Mouse (Mus musculus): ENCODE measurements around the gene Btbd9.
"Not testable (repeated sequence)": the region's sequence is repeated elsewhere in the genome, so short reads cannot be mapped to it uniquely, and the experiment has no call there.

The Btbd9 gene

DNA sequence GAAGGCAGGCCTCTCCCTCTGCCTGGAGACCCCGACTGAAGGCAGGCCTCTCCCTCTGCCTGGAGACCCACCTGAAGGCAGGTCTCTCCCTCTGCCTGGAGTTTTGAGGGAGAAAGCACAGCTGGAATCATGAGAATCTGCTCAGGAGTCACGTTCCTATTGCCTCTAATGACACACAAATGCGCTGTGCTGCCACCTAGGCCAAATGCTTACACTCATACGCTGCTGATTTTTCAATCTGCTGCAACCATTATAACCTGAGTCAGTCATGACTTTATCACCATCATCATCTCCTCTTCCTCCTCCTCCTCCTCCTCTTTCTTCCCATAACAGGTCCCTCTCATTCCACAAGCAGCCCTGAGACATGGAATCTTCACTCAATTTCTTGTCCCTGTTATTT is 64.3 kb downstream of the Btbd9 start:
- DNase-seq (ENCODE audit: low spot score in 2 of 2): no peak

DNA sequence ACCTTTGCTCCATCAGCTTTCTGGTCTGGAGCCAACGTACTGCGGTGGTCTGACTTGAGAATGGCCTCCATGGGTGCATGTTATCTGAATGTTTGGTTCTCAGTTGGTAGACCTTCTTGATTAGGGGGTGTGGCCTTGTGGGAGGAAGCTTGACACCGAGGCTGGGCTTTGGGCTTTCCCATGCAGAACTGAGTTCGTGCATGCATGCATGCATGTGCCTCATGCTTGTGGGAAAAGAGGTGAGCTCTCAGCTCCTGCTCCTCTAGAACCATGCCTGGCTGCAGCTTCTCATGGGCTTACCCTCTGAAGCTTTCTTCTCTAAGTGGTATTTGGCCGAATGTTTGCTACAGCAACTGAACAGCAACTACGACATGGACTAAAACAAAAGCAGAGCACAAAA is 64.9 kb downstream of the Btbd9 start:
- DNase-seq (ENCODE audit: low spot score in 2 of 2): no peak

DNA sequence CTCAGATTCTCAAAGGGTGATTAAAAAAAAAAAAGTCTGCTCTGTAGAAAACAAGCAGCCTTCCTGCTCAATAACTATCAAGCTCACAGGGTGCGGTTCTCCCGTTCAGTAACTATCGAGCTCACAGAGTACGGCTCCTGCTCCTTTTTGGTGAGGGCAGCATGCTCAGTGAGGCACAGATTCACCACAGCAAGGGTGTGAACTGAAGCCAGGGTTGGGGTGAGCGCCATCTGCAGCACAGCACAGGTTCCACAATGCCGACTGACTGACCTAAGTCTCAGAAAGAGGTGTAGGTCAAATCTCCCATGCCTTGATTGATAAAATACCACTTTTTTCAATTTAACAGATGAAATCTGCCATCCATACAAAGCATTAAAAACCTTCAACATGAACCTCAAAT is 66.1 kb downstream of the Btbd9 start:
- no peak for DNase-seq (ENCODE audit: low spot score in 2 of 2)

DNA sequence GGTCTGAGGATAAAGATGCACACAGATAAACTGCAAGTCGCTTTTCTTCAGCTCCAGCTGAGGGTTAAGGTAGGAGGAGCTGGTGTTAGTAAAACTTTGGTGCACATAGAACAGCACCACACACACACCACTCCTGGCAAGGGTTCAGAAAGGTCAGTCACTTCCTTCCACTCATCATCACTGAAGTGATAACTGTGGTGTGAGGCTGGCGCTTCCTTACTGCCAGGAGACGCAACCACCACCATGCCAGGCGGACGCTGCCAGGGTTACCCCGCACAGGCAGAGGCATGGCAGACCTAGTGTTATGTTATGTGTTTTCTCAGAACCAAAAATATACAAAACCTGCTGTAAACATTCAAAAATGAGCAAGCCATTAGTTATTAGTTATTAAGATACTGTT is 66.6 kb downstream of the Btbd9 start:
- no peak for DNase-seq (ENCODE audit: low spot score in 2 of 2)

DNA sequence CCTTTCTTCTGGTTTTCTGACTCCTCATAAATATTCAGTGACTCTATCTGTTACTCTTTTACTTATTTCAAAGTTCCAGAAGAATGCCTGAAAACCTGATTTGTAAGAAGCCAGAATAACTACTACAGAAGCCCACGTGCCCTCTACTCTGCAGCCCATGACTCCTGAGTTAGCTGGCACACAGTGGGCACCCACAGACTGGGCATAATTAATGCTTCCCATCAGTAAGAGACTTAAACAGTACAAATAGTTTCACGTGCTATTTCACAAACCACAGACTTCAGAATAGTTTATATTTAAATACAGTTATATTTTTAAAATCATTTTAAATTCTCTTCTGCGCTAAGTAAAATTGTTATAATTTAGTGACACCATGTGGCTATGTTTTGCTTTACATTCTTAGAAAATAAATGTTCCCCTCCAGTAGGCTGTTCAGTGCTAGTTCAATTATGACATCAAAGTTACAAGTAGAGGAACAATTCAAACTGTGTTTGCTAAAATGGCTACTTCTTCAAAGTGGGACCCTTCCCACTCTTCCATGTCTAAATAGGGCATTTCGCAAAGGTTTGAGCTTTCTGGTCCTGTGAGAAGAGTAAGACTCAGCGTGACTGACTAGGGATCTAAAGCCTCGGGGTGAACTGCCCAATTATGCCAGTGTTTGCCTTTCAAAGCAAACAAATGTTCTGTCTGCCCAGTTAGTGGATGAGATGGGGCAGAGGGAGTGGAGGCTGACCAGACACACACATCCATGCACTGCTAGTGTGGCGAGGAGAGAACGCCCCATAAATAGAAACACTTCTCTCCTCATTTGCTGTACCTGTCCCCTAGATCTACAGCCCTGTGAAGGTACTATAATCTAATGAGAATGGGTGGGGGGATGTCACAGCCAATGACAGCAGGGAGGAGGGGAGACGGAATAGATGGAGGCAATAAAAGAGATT is 68.4 kb downstream of the Btbd9 start:
- DNase-seq (ENCODE audit: low spot score in 2 of 2): no peak

DNA sequence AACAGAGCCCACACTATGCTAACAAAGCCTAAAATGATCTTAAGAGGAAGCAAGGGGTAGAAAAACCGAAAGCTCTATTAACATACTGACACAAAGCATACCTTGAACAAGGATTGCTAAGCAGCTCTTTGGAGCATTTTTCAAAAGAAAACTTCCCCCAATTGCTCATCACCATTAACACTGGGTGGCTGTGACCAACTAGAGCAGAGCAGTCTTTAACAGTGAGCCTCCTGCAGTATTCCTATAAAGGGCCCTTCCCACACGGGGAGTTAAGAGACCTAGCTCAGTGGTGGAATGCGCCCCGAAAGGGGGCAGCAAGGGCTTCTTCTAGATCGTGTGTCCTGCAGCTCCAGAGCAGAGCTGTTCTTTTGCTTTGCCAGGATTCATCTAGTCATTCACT is 69.4 kb downstream of the Btbd9 start:
- DNase-seq (ENCODE audit: low spot score in 2 of 2): no peak

DNA sequence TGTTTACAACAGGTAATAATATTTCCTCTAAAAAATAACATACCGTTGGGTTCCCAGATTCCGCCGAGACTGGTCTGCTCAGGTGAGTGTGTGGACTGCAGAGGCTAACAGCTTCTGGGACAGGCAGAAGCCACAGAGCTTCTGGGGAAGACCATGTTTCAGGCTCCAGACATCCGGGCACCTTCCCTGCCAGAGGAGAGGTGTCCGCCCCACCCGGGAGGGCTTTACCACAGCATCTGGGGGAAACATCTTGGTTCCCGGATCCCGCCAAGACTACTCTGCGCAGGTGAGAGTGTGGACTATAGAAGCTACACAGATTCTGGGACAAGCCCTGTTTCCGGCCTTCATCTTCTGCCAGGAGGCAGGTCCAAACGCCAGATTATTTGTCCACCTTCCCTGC is 76.7 kb downstream of the Btbd9 start:
- DNase-seq (ENCODE audit: low spot score in 2 of 2): not testable (repeated sequence)

DNA sequence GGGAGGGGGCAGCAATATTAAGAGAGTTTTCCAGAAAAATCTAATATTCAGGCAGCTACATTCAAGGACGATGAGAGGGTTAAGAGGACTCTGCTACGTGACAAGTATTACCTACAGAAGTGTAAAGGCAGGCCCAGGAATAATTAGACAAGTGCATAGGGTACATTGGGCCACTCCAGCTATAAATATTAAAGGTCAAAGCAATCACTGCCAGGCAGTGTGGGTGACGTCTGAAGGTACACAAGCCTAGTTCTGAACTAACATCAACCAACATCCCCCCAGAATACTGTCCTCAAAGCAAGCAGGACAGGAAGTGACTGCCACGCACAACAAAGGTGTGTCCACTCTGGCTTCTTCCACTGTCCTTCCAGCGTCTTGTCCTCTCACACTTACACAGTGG is 77.5 kb downstream of the Btbd9 start:
- DNase-seq (ENCODE audit: low spot score in 2 of 2): peak in 1 of 2 experiments; percentile 31

DNA sequence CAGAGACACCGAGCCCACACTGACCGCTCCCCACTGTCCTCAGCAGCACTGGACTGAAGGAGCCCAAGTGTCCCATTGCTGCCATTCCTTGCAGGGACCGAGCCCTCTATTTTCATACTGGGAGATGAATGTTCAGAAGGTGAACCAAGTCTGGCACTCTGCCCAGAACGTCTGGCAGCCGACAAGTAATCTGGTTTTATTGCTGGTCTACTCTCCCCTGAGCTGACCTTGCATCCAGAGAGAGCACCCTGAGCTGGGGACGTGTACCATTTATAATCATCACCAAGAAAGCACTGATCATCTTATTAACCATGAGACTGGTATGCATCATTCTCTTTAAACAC is 77.9 kb downstream of the Btbd9 start:
- peak; percentile 65 to 78 for DNase-seq (ENCODE audit: low spot score in 2 of 2)

DNA sequence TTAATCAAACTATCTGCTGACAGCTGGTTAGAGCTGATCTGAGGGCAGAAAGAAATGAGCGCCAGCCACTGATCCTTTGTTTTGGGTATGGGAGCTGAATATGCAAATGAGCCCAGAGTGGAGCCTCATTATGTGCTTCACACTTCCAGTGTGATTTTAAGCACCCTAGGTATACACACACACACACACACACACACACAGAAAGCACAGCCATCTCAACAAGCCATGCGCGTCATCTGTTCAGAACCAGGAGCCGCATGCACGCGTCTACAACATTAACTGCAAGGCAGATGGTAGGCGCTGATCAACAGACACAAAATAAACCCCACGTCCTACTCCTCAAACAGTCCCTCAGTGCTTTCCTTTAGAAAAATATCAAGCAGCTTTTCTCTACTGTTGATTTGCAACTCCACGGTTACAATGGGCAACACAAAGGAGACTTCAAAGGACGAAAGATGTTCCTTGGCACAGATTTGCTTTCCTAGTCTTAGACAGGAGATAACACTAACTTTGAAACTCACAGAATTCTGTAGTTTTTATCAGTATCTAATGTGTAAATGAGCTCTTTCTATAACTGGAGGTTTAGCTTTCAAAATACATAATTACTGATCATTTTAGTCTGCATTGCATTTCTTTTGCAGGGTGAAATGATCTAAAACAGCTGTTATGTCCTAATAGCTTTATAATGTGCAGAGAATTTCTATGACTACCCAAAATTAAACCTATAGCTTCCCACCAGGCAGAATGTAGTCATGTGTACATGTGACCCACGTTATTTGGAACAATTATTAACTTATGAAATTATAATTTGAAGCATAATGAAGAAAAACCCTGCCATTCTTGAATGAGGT is 78.5 kb downstream of the Btbd9 start:
- DNase-seq (ENCODE audit: low spot score in 2 of 2): no peak

DNA sequence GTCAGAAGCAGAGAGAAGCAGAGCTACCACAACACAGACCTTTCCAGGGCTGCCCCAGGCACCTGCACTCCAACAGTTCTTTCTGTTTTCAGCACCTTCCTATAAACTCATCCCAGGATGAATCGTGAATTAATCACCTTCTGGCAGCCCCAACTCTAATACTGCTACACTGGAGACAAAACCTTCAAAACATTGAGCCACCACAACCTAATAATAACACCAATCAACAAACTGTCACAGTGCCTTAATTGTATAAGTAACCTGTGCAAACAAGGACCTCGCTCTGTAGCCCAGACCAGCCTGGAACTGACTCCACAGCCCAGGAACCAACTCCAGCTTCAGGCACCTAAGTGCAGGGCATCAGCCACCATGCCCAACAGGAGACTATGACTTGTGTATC is 80.7 kb downstream of the Btbd9 start:
- no peak for DNase-seq (ENCODE audit: low spot score in 2 of 2)

DNA sequence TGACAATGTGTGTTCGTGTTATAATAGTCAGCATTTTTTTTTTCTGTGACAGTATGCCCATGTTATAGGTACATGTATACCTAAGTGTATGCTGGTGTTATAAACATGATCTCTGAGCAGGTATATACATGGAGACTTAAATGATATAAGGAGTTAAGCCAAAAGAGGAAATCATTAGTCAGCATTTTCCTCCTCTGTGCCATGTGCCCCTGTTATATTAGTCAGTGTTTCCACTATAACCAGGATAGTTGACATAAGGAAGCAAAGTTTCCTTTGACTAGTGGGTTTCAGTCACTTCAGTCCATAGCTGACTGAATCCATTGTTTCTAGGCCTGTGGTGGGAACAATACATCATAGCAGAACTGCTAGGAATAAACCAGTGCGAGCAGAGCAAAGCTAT is 81.1 kb downstream of the Btbd9 start:
- DNase-seq (ENCODE audit: low spot score in 2 of 2): no peak

DNA sequence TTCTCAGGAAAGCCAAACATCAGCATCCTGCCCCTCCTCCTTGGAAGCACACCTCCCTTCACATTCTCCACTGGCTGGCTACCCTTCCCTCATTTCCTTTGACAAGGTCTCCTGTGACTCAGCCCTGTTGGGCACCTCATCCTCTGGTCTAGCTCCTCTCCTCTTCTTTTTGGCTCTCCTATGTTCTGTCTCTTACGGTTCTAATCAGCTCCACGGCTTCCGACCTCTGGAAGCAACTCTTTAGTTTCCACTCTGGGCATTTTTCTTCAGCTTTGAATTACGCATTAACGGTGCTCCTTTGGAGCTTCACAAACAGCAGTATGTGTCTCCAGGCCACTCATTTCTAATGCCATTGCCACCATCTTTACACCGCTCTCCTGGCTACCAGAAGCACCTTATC is 82.8 kb downstream of the Btbd9 start:
- DNase-seq (ENCODE audit: low spot score in 2 of 2): no peak

DNA sequence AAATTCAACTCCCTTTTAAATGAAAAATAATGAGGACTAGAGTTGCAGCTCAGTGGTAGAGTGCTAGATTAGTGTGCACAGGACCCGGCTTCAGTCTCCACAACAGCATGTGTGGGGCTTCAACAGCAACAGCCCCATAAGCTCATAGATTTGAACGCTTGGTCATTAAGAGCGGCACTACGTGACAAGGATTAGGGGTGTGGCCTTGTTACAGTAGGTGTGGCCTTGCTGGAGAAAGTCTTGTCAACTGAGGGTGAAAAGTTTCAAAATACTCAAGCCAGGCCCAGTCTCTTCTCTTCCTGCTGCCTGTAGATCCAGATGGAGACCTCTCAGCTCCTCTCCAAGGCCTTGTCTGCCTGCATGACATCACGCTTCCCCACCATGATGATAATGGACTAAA is 84.1 kb downstream of the Btbd9 start:
- DNase-seq (ENCODE audit: low spot score in 2 of 2): no peak

DNA sequence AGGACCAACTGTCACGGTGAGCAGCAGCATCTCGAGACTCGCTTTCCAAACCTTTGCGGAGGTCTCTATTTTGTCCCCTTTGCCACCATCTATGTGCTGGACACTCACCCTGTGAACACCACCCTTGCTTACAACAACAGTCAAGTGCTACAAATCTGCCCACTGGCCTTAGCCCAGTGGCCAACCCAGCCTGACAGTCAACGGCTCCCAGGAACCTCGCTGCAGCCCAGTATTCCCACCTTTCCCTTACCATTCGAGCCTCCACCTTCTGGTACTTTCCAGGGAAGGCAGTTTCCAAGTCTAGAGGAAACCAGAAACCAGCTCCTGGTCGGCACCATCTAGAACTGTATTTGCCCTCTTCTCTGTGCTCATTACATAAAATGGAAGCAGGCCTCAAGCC is 84.7 kb downstream of the Btbd9 start:
- DNase-seq (ENCODE audit: low spot score in 2 of 2): no peak

DNA sequence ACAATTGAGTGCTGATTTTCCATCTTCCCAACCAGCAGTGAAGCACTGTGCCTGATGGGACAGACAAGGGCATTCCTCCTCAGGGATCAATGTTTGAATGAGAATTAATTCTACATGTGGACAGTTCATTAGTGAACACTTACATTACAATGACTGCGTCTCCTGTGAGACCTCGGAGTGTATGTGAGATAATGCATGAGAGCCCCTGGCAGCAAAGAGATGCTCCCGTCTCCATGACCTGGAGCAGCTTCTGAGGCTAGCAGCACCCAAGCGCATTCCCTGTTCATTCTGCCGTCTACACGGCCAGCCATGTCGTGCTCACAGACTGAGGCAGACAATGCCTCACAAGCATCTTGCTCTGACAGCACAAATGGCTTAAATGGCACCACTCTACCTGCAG is 85.7 kb downstream of the Btbd9 start:
- no peak for DNase-seq (ENCODE audit: low spot score in 2 of 2)

DNA sequence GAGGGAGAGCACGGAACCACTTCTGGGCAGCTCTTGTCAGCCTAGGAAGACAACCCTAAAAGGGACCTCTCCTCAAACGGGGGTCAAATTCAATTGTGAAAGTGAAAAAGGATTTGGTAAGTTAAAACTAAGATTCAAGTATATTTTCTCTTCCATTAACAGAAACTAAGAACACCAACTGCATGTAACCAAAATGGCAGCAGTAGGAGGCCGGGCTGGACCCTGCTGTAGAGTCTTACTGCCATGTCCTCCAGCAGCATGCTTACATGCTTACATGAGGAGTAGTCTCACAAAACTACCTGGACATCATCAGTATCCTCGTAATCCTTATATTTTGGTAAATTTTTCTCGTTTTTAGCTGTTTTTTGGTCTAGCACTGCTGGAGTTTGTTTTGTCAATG is 86.2 kb downstream of the Btbd9 start:
- no peak for DNase-seq (ENCODE audit: low spot score in 2 of 2)

DNA sequence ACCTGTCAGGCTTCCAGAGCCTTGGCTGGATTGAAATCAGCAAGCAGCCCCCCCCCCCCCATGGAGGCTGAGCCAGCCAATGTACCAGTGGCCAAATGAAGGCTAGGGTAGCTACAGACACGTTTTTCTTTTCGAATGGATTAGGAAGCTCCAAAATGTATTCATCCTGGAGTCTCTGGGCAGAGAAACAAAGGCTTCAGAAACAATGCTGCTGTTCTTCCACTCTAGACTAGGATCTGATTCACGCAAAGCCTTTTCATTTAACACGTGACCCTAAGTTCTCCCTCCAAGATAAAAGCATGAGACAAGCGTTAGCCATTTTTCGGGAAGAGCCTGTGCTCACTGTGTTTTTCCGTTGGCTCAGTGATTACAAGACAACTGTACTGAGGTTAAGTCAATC is 86.7 kb downstream of the Btbd9 start:
- DNase-seq (ENCODE audit: low spot score in 2 of 2): no peak

DNA sequence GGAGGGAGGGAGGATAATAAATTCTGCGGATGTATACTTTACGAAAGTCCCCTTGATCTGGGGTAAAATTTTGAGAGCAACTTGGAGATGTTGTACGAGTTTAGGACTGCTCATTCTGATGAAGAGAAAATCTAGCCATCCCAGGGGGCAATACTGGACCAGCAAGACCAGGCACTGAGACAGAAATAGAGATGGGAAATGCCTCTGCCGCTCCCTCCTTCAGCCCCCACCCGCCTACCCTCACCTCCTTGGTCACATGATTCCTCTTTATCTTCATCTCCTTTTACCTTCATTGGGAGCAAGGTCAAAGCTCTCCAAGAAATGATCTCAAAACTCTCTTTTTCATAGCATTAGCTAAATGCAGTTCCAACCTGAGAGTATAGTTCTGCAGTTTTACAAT is 88.6 kb downstream of the Btbd9 start:
- no peak for DNase-seq (ENCODE audit: low spot score in 2 of 2)

DNA sequence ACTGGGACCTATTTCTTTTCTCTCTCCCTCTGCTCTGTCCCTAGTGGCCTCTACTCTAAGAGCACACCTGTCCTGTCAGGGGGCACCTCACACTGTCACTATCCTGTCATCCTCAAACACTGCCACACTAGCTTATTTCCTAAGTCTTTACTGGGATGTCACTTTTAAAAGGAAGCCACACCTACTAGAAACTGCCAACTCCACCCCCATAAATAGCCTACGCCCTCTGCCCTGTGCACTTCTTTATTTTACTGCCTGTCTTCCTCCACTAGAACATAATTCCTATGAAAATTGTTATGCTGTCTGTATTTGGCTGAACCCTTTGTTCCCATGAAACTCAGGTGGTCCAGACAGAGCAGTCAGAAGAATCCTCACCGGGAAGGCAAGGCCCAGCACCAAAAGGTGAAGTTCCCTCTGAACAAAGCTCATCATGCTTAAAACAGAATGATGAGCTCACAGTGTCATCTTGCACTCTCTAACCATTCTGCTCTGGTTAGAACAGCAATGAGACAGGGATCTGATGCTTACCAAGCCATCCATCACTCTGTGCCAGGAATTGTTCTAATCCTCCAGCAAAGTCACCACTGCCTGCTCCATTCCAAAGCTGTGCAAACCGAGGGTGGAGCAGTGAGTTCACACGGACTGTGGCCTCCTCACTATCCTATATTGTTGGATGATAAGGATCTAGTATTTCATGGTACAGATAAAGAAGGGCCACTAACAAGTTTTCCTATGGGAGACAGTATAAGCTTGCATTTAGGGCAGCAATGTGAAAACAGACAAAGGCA is 91.0 kb downstream of the Btbd9 start:
- no peak for DNase-seq (ENCODE audit: low spot score in 2 of 2)

DNA sequence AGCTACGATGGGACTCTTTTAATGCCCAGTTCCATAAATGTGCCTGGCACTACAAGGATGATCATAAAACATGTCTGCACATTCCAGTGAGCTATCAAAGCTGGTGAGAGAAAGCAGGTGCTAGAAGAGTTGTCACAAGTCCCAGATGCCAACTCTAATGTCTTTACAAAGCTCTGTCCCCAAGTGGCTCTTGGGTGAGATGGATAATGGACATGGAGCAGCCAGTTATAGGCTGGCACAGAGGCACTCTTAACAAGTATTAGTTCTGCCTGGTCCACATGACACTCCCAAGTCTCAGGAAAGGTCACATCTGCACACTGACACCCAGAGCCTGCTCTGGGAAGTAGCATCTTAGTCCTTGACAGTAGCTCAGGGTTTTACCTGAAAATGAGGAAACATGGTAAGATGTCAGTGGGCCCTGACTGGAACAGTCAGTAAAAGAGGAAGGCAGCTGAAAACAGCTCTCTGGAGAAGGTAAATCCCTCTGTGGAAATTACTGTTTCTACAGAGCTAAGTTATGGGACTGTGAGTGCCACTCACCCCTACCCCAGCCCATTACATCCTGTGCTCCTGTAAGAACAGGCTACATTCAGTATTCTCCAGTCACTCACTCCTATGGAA is 91.7 kb downstream of the Btbd9 start:
- DNase-seq (ENCODE audit: low spot score in 2 of 2): peak; percentile 29 to 31

DNA sequence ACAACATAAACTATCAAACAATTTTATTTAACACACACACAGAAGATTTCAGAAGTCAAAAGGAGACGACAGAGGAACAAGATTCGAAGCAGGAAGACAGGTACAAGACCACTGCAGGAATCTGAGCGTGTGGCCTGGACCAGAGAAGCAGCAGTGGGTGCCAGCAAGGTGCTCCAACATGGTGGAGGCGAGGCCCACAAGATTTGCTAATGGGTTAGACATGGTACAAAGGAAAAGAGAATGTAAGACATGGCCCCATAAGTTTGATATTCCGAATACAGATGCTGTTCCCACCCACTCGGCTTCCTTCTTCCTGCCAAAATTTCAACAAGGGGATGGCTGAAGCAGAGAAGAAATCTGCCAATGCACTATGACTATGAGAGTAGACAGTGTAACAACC is 94.5 kb downstream of the Btbd9 start:
- no peak for DNase-seq (ENCODE audit: low spot score in 2 of 2)

Measured in heart, adult 9 months (tissue).